Mouse (Mus musculus) naive thymus-derived CD4-positive, alpha-beta T cell, adult 2 months (primary cell): ENCODE data around the gene Mknk2.

Experiments used
- DNase-seq: peaks from one replicate; pipeline ENCODE4 v3.0.0-alpha.2; 2011; ENCODE audit warnings: low read depth

The Mknk2 gene

GRCm38 (mm10) chr10:80669737-80670485 is 8.0 kb downstream of the Mknk2 start:
- no peak for DNase-seq

DNA sequence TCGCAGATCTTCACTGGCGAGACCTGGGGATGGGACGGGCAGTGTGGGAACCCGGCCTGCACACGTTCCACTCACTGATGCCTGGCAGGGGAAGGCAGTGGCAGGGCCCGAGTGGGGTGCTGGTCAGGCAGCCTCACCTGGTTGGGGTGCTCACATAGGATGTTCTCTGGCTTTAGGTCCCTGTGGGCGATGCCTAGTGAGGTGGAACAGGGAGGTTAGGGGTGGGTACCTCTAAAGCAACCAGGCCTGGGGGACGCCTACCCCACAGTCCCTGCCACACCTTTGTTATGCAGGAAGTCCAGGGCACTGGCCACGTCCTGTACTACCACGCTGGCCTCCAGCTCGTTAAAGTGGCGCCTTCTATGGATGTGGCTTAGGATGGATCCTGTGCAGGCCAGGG is 8.9 kb downstream of the Mknk2 start:
- DNase-seq, result no peak

DNA sequence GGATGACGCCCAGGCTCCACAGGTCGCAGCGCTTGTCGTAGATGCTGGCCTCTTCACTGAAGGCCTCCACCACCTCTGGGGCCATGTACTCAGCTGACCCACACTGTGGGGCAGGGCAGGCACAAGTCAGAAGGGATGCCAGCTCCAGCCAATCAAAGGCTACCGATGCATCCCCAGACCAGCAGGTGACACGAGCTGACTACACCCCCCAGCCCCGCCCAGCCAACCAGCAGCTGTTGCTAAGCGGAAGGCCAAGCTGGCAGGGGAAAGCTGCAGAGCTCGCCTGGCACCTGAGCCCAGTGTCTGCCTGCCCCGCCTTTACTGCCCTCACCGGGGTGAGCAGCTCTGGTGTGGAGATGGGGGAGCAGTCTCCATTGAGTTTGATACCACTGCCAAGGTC is 9.3 kb downstream of the Mknk2 start:
- DNase-seq, result no peak

GRCm38 (mm10) chr10:80666837-80667412 is 11.0 kb downstream of the Mknk2 start:
- no peak for DNase-seq

GRCm38 (mm10) chr10:80665981-80666733 is 11.8 kb downstream of the Mknk2 start:
- peak; percentile 32 for DNase-seq

GRCm38 (mm10) chr10:80665459-80665858 is 12.5 kb downstream of the Mknk2 start:
- DNase-seq, result peak; percentile 32

DNA sequence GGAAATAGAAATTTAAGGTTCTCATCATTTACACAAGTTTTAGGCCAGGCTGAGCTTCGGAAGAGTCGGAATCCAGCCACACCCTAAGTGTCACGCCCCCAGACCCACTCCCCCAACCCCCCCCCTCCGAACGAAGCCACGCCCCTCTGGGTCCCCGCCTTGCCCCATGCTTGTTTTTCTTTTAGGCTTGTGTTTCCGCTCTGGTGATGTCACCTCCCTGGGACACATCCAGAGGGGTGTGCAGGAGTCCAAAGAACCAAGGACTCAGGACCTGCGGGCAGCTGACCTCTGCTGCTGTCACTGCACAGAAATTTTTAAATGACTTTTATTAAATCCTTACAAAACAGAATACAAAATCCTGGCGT is 12.9 kb downstream of the Mknk2 start:
- DNase-seq, result no peak

- peak; percentile 65 for DNase-seq
These were observed 13.5 kb downstream of the Mknk2 start for GRCm38 (mm10) chr10:80664197-80665015.

DNA sequence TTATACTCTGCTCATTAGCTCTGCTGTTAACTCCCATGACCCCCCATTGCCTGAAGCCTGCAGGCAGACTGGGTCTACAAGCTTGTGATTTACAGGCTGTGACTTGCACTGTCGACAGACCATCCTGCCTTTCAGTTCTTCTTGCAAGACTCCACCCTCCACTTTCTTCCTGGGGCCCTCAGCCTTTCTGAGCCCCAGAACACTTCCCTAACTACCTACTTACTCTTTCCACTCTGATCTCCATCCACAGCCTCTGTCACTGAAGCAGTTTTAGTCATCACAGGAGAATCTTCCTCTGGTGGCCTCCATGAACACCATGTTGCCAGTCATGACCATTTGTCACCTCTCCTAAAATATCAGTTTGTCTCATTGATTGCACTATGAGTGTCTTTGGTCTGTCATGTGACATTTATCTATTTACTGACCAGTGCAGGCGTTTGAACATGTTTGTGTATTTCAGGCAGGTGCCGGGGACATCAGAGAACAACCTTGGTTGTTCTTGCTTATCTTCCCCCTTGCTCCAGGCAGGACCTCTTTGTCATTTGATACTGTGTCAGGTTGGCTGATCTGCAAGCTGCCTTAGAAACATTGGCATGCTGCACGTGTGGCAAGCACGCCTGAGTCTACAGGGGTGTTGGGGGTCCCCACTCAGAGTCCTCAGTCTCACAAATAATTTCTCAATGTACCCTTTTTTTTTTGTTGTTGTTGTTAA is 14.3 kb downstream of the Mknk2 start:
- DNase-seq, result peak; percentile 58

- peak; percentile 85 for DNase-seq
These were observed 16.8 kb downstream of the Mknk2 start for GRCm38 (mm10) chr10:80661149-80661548.

GRCm38 (mm10) chr10:80659213-80659612 is 18.7 kb downstream of the Mknk2 start:
- peak; percentile 83 for DNase-seq

DNA sequence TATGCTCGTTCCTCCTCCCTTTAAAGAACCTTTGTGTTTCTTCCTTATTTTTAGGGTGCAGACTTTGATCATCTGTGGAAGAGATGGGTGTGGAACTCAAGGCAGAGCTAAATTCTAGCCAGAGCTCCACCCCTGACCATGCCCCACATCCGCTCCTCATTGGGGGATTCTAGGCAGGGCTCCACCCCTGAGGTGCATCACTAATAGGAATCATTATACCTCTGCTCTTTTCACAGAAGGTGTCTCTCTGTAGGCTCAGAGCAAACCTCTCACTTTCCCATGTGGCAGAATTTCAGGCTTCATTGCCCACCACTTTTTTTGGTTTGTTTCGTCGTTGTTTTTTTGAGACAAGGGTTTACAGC is 19.1 kb downstream of the Mknk2 start:
- DNase-seq, result no peak

DNA sequence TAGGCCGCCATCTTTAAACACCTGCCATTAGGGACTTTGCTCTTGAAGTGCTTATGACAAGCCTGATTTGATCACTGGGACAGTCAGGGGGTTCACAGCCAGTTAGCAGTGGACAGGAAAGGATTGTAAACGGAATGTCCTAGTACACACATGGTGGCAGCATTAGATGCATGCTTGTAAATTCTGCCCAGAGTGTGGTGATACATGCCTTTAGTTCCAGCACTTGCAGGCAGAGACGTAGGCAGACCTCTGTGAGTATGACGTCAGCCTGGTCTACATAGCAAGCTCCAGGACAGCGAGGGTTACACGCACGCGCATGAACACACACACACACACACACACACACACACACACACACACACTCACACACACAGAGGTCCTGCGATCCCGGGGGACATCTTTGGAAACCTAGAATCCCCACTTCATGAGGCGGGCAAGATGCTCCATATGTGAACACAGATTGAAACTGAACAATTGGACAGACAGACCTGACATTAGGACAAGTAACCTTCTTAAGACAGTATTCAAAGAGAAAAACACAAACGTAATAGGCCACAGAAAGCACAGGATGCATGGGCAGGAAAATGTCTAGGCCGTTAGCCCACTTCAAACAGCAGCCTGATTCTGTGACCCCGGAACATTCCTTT is 19.6 kb downstream of the Mknk2 start:
- DNase-seq, result peak; percentile 89

- peak; percentile 41 for DNase-seq
These were observed 20.9 kb downstream of the Mknk2 start, which contains the start of gene Btbd2 for GRCm38 (mm10) chr10:80656863-80657623. Gene Btbd2 (minus strand): TSS chr10:80657071.

DNA sequence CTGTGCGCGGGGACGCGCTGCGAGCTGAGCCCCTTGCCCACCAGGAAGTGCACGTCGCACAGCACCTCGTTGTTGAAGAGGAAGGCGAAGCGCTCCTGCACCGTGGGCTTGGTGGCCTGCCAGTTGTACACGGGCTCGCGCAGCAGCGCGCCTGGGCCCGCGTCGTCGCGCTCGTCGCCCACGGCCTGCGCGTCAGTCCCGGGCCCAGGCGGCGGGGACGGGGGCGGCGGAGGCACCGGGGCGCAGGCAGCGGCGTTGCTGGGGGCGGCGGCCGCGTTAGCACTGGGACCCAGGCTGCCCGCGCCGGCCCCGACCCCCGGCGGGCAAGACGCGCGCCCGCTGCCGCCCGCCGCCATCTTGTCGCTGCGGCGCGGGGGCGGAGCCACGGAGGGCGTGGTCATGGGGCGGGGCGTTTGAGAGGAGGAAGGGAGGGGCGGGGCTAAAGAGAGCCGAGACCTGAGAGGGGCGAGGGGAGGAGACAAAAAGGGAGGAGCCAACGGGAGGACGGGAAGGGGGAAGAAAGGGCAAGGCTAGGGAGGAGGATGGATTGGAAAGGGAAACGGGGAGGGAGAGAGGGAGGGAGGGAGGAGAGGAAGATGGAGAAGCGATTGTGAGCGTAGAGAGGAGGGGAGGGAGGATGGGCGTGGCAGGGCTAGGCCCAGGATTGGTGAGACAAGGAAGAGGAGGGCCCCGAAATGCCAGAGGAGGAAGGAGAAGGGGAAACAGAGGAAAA is 21.6 kb downstream of the Mknk2 start:
- DNase-seq, result peak; percentile 96

DNA sequence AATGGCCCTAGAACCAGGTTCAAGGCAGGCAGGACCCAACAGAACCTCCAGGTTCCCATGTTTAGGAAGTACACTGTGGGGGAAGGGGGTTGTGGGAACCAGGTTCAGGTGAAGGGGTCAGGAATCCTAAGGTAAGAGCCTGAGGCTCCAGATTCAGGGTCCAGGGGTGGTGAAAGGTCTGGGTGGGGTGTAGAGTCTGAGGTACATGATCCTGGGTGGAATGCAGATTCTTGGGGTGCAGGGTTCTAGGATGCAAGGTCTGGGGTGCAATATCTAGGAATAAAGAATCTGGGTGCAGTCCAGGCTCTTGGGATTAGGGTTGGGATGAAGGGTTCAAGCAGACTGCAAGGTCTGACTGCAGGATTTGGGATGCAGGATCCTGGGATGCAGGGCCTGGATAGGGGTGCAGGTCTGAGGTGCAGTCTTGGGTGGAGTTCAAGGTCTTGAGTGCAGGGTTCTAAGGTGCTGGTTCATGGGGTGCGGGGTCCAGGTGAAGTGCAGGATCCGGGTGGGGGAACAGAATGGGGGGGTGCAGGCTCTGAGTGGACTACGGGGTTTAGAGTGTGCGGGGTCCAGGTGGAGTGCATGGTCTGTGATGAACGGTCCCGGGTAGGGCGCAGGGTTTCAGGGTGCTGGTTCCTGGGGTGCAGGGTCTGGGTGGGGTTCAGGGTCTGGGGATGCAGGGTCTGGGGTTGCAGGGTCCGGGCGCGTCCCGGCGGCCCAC is 22.3 kb downstream of the Mknk2 start:
- peak; percentile 27 for DNase-seq

DNA sequence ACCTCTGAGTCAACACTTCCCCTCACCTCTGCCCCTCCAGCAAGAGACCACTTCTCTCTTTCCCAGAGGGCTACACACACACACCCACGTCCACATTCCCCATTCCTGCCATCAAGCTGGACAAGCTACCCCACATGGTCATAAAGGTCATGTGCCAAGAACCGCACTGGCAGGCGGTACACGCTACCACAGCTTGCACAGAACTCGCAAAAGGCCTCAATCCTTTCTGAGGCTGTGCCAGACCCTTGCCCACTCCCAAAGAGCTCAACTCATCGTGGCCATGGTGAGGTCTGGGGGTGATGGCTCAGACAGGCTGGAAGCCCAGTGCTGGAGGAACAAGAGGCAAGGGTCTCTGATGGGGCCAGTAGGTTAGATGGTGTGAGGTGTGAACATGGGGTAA is 23.0 kb downstream of the Mknk2 start:
- DNase-seq, result no peak

DNA sequence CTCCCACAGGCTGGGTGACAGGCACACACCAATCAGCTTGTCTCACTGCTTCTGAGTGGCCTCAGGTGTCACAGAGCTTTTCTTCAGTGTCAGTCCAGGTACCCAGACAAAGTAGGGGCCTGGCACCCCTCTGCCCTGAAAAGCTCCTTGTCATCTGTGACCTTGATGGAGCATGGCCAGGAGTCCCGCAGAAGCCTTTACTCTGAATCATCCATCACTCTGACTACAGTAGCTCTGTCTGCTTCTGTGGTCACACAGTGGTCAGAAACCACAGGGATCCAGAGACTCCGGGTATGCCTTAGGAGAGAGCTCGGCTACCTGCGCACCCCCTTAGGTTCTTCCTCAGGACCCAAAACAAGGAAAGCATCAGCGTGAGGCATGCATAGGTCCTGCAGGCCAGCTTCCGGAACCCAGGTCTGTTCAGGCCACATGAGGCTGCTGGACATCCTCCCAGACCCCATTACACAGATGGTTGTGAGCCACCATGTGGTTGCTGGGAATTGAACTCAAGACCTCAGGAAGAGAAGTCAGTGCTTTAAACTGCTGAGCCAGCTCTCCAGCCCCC is 24.7 kb downstream of the Mknk2 start:
- no peak for DNase-seq

- DNase-seq, result no peak
These were observed 27.5 kb downstream of the Mknk2 start for GRCm38 (mm10) chr10:80650392-80650791.
